Mouse (Mus musculus) adrenal gland, adult (tissue): ENCODE data around the gene D130052B06Rik.

Experiments used
- DNase-seq, 2 experiments: peaks; one replicate each; pipeline ENCODE4 v3.0.0; 2022 to 2023; ENCODE audit warnings: low spot score in 1 of 2; ENCODE audit not compliant: inconsistent age in 2 of 2

Gene D130052B06Rik

GRCm38 (mm10) chr11:33598986-33599385 is at the start of gene D130052B06Rik:
D130052B06Rik (plus strand) TSS chr11:33599302.
- DNase-seq: no peak

GRCm38 (mm10) chr11:33550861-33551560 is 48.1 kb upstream of the D130052B06Rik start:
- no peak for DNase-seq

GRCm38 (mm10) chr11:33554123-33554522 is 45.0 kb upstream of the D130052B06Rik start:
- peak; percentile 7 to 50 for DNase-seq

- no peak for DNase-seq
Measured at GRCm38 (mm10) chr11:33563921-33564320, 35.2 kb upstream of the D130052B06Rik start.

- peak in 1 of 2 experiments; percentile 22 for DNase-seq
Measured at GRCm38 (mm10) chr11:33570413-33570812, 28.7 kb upstream of the D130052B06Rik start.

GRCm38 (mm10) chr11:33574944-33575343 is 24.2 kb upstream of the D130052B06Rik start:
- DNase-seq: no peak

- DNase-seq: no peak
Measured at GRCm38 (mm10) chr11:33578859-33579258, 20.2 kb upstream of the D130052B06Rik start, which contains the start of gene Gabrp. Gabrp (minus strand) TSS chr11:33578959.

GRCm38 (mm10) chr11:33579621-33580020 is 19.5 kb upstream of the D130052B06Rik start:
- DNase-seq: no peak

- DNase-seq: no peak
Measured at GRCm38 (mm10) chr11:33586614-33587013, 12.5 kb upstream of the D130052B06Rik start.

- DNase-seq: no peak
Measured at GRCm38 (mm10) chr11:33590771-33591170, 8.3 kb upstream of the D130052B06Rik start.

- DNase-seq: no peak
Measured at GRCm38 (mm10) chr11:33592826-33593225, 6.3 kb upstream of the D130052B06Rik start.

GRCm38 (mm10) chr11:33596655-33597054 is 2.4 kb upstream of the D130052B06Rik start:
- no peak for DNase-seq

GRCm38 (mm10) chr11:33603174-33603573 is 4.1 kb downstream of the D130052B06Rik start:
- no peak for DNase-seq

- DNase-seq: no peak
Measured at GRCm38 (mm10) chr11:33607784-33608183, 8.7 kb downstream of the D130052B06Rik start.

- peak; percentile 53 to 88 for DNase-seq
Measured at GRCm38 (mm10) chr11:33614218-33614617, 15.1 kb downstream of the D130052B06Rik start.

- DNase-seq: no peak
Measured at GRCm38 (mm10) chr11:33627136-33627742, 28.1 kb downstream of the D130052B06Rik start.

- no peak for DNase-seq
Measured at GRCm38 (mm10) chr11:33637107-33637506, 38.0 kb downstream of the D130052B06Rik start.

- no peak for DNase-seq
Measured at GRCm38 (mm10) chr11:33649358-33649757, 50.3 kb downstream of the D130052B06Rik start.

- DNase-seq: no peak
Measured at GRCm38 (mm10) chr11:33654485-33654884, 55.4 kb downstream of the D130052B06Rik start.

GRCm38 (mm10) chr11:33655221-33655620 is 56.1 kb downstream of the D130052B06Rik start:
- DNase-seq: no peak

- DNase-seq: no peak
Measured at GRCm38 (mm10) chr11:33655861-33656593, 56.9 kb downstream of the D130052B06Rik start.
